Mouse (Mus musculus) ovary, postnatal 36 days (tissue): ENCODE measurements around the gene Lcor.

Experiments
- DNase-seq: peaks from one replicate; pipeline ENCODE4 v3.0.0; 2022; ENCODE audit warnings: low spot score, mixed read lengths

Lcor gene

DNA sequence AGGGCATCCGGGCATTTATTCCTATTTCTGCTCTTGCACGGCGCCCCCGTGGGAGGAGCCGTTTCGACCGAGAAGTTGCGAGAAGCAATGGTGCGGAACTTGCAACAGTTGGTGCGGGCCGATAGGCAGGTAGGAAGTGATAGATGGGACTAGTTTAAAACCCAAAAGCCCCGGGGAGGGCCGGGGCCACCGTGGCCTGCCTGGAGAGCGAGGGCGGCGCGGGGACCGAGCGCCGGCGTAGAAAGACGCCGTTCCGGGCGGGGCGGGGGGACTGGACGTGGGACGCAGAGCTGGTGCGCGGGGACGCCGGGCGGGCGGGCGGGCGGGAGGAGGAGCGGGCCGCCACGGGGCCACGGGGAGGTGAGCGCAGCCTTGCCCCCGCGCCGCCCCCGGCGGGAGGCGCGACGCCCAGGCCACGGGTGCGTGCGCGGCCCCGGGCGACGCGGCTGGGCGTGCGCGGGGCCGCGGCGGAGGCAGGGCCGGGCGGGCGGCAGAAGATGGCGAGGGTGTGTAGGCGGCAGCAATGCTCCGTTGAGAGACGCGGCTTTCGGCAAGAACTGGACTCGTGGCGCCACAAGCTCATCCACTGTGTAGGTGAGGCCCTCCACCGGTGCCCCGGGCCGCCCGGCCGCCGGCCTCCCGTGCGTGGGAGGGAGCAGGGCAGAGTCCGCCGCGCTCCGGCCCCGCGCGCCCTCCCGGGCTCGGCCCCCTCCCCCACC, at the start of gene Lcor:
Gene Lcor (plus strand): TSS at position 448 of the 719 bp plus-strand sequence.
- peak; percentile 86 for DNase-seq

DNA sequence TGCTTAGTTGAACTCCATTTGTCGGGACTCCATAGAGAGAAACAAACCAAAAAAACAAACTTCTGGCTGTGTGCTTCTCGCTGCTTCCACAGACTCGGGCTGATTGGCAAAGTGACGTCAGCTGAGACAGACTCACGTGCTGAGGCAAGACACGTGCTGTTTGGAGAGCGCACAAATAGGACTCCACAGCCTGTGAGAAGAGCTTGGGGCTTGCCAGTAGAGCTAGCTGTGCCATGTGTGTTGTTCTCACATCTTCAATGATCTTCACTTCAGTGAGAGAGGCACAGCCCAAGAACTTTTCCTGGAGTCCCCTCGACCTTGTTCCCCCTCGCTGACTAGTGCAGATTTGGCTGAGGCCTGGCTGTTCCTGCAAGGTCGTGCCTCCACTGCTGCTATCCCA, 47.1 kb upstream of the Lcor start:
- DNase-seq = no peak

DNA sequence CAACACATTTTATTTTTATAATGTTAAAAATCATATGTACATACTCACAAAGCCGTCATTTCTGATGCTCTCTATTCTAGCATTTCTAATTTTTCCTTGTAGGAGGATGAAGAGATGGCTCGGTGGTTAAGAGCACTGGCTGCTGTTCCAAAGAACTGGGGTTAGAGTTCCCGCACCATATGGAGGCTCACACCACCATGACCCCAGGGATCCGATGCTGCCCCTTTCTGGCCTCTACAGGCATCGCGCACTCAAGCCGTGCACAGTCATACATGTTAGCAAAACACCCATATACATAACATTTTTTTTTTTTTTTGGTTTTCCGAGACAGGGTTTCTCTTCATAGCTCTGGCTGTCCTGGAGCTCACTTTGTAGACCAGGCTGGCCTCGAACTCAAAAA, 46.0 kb upstream of the Lcor start:
- no peak for DNase-seq

DNA sequence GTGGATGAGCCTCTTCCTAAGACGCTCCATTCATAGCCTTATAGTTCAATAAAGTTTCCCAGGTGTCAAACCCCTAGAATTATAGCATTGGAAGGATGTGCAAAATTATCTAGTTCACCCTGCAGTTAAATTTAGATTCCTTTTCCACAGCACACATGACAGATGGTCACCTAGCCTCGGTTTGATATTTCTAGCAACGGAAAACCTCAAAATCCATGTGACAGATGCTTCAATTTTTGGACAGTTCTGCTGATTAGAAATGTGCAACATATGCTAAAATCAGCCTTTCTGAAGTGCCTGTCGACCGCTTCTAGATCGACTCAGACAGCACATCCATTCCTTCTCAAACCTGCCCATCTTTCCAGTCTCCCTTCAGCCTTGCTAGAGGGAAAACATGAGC, 43.5 kb upstream of the Lcor start:
- no peak for DNase-seq

DNA sequence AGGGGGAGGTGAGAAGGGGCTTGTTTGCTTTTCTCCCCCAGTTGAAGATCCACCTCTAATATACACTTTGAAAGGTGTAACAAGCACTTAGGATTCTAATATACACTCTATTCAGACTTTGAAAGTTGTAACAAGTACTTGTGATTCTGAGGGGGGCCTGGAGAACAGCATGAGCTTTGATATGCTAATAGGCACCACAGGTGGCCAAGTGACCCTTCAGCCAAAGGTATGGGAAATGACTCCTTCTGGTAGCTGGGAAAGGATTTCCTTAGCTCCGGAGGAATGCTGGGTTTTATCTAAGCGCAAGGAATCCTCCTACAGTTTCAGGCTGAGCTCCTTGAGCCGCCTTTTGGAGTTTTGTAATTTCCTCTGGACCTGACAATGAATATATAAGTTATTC, 41.0 kb upstream of the Lcor start:
- DNase-seq = no peak

DNA sequence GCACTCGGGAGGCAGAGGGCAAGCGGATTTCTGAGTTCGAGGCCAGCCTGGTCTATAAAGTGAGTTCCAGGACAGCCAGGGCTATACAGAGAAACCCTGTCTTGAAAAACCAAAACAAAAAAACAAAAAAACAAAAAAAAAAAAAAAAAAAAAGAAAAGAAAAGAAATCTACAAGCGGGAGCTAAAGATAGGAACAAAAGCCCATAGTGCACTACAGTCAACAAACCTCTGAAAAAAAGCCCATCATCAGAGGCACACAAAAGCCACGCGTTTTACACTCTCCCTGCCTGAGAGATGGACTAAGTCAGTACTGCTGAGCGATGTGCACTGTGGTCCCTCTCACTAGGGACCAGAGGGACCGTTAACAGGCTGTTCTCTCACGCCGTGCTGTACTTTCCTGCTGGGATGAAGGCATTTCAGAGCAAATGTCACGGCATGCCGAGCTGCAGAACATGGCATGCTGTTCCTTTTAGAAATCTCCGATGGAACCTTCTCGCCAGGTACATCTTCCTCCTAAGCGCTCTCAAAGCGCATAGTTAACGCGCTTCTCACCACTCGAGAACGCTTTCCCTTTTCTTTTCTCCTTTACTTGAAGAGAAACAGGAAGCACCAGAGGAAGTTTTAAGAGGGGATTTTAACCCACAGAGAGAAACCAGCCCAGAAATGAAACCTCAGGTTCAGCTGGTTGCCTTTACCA, 40.4 kb upstream of the Lcor start:
- no peak for DNase-seq

DNA sequence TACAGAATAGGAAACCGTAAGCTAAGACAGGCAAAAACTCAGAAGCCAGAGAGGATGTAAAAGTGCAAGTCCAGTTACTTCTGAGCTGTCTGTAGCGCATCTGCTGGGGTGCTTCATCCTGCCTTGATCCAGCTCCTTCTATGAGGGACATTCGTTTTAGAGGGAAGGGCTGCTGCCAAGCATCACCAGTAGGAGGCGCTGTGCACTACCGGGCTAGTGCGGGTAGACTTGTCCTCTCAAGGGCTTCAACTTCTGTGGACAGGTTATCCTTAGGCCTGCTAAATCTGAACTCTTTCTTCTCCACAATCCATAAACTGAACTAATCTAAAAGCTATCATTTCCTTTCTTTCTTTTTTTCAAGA, 39.8 kb upstream of the Lcor start:
- DNase-seq = peak; percentile 57

DNA sequence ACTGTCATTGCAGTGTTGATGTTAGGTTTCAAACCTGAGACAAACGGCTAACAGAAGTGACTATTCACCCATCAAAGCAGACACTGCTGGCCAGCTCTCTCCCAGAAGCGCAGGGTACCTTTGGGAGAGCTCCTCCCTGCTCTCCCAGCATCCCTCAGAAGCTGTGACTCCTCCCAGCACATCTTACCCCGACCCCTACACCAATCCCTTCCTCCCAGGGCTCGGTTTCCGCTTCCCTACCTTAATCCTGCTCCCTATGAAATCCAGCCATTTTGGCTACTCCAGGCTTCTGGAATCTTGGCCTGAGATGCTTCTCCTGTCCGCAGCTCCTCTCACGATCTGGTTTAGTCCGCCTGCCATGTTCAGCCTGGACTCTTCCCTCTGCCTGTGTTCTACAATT, 37.9 kb upstream of the Lcor start:
- no peak for DNase-seq

DNA sequence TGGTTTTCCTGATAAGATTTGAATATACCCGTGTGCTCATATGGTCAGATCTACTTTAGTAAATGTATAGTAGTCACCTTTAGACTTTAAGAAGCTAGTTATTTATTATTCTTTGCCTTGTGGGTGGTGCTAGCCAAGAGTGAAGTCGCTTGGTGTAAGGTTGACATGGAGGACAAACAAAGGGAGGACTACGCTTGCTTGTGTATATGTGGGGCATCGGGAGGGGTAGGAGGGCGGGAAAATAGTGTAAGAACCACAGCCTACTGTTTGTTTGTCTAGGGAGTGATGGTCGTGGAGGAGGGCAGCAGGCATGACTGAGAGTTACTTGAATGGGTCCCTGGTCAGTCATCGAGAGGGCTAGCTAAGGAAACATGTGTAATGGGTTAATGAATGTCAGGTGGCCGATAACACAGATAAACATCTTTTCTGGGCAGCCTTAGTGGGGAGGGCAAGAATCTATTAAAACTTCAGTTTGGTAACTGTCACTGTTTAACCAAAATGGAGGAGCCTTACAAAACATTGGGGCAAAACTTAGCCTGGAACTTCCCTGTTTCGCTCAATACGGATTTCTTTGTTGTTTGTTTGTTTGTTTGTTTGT, 37.3 kb upstream of the Lcor start:
- no peak for DNase-seq

DNA sequence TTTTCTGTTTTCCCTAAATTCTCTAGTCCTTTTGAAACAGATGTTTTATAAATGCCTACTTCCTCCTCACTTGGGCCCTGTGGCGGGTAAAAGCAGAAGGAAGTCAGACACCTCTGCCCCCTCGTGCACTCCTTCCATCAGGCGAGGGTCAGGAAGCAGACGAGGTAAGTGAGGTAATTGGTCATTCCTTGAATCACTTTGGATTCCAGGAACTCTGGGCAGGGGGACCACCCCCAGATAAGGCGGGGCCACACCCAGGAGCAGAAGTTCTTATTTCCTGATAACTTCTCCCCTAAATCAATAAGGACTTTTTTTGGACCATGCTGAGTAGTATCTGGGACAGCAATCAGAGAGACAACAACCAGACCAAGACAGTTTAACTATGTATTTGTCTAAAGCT, 36.7 kb upstream of the Lcor start:
- DNase-seq = no peak

DNA sequence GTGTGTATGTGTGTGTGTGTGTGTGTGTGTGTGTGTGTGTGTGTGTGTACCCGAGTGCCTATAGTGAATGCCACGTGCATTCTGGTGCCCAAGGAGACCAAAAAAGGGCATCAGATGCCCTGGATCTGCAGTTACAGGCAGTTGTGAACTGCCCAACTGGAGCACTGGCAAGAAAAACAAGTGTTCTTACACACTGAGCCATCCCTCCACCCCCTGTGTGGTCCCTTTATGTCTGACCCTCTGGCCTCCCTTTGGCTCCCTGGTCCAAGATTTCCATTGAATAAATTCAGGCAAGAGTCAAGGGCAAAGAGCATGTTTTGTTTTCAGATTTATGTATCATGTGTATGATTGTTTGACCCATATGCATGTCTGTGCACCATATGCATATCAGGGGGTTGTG, 35.3 kb upstream of the Lcor start:
- DNase-seq = no peak

DNA sequence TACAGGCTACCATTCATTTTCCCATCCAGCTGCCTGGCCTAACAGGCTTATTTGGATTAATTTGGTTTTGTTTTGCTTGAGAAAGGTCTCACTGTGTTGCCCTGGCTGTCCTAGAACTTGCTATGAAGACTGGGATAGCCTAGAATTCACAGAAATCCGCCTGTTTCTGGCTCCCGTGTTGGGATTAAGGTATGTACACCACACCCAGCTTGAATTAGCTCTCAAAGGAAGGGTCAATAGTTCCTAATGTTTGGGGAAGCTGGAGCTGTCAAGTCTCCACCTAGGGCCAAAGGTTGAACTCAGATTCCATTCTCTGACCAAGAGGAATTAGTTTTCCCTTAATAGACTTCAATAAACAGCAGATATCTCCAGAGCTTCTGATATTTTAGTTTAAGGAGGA, 34.7 kb upstream of the Lcor start:
- DNase-seq = no peak

DNA sequence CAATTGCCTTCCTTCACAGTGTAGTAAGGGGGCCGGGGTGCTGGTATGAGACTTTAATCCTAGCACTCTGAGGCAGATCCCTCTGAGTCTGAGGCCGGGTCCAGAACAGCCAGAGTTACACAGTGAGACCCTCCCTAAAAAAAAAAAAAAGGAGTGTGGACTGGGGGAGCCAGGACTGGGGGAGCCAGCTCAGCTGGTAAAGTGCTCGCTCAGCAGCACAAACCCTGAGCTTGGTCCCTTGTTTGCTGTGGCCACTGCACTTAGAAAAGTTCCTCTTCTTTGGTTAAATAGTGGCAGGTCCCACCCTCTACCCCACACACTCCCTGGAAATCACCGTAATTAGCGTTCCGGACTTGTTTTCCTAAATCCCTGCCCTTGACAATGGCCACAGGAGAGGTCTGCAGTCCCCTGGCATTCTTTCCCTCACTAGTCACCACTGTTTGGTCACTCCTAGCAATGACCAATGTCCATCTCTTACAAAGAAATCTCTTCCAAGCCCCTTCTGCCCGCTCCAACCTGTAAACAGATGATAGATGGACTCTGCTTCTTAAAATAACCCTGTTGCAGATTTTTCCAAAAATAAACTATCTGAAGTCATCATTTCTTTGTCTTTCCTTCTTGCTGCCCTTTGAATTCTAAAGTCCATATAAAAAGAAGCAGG, 32.9 kb upstream of the Lcor start:
- no peak for DNase-seq

DNA sequence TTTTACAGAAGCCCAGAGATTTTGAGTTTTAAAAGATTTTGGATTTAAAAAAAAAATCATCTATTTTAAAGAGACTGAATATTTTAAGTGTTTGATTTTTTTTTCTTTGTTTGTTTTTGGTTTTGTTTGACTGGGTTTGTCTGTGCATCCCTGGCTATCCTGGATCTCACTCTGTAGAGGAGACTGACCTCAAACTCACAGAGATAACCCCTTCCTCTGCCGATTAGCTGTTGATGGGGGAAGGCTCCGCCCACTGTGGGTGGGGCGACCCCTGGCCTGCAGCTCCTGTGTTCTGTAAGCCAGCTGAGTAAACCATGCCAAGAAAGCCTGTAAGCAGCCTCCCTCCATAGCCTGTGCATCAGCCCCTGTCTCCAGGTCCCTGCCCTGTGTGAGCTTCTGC, 30.3 kb upstream of the Lcor start:
- DNase-seq = no peak

DNA sequence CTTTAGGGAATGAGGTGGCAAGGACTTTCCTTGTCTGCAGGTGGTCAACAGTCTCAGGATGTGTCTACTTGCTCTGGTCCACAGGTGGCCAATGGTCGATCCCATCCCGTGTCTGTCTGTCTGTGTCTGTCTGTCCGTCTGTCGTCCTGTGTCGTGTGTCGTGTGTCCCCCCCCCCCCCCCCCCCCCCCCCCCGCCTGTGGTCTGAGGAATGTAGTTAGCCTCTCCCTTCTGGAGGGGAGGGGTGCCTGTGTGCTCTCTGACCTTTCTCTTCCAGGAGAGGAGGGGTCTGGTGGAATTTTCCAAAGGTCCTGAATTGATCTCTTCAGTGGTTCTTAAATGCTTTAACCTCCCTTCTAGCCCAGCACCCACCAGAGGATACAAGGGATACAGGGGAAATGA, 27.8 kb upstream of the Lcor start:
- no peak for DNase-seq

DNA sequence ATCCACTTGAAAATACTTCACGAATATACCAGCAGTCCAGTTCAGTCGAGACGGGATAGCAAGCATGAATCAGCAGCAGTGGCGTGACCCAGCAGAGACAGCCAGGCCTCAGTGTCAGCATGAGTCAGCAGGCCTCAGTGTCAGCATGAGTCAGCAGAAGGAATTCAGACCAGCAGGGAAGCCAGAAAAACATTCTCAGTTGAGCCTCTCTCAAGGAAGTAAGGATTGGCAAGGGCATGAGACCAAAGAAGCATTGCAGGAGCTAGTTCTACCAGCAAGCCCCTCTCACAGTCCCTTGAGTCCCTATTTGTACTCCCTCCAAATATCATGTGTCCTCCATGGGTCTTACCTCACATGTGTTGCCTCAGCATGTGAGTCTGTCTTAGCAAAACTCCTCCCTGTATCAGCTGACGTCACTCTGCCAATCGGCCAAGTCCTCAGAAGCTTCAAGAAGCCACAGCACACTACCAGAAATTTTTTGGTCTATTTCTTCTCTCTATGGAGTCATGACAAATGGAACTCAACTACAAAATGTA, 27.3 kb upstream of the Lcor start:
- DNase-seq = peak; percentile 23

DNA sequence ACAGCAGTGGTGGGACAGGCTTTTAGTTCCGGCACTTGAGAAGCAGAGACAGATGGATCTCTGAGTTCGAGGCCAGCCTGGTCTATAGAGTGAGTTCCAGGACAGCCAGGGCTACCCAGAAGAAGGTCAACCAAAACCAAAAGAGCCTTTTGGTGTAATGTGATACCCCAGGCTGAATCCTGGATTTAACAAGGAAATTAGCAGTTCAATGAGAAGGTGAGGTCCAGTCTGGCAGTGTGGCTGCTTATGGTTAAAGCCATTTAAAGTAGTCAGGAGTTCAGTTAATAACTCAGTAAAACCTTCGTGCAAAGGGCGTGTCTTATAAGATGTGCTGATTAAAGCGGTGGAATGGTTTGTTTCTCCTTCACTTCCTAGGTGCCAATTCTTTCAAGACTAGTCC, 25.3 kb upstream of the Lcor start:
- DNase-seq = no peak

DNA sequence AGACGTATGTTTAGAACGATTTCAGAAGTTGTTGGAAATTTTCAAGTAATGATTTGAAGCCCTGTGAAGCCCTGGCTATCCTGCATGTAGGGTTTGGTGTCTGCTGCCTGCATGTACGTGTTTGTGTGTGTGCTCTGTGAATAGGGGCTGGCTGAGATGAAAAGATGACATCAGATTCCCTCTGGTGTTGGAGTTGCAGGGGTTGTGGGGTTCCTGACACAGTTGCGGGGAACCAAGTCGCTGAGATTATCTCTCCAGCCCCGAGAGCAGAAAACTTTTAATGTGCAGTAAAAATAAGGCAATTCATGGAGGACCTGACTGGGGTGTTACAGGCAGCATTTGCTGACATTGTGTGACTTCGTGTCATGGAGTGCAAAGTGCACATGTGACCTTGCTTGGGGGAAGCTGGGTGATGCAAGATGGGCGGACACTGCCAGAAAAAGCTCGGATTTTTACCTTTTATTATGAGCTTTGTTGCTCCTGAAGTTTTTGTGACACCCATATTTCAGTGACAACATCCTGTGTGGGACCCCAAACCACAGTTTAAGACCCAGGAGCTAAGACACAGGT, 20.2 kb upstream of the Lcor start:
- no peak for DNase-seq

DNA sequence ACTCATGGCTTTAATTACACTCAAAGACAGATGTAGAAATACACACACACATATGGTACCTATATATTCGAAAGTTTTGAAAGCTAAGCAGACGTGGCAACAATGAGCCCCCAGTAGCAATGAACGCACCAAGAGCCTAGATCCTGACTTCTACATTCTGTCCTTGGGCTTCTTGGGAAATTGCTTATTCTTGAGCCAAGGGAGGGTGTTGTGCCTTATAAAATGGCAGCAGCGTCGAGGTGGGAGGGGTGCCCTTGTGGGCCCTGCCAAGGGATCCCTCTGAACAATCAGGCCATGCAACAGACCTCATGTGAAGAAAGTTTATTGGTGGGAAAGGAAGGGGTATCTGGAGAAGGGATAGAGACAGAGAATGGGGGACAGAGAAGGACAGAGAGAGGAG, 18.6 kb upstream of the Lcor start:
- DNase-seq = no peak

DNA sequence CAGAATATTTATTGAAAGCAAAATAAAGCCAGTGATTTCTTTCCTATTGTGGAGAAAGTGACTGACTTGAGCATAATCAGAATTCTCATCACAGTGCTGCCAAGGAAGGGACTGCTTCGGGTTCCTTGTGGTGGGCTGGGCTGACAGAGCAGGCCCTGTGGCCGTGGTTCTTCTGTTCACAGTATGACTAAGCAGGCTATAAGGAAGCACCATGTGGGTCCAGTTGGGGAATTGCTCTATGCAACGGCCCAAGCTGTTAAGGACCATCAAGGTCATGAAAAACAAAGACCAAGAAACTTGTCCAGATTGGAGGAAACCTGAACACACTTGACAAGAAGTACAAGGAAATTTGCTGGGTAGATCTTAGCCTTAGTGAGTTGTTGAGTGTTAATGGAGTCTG, 16.0 kb upstream of the Lcor start:
- DNase-seq = no peak

DNA sequence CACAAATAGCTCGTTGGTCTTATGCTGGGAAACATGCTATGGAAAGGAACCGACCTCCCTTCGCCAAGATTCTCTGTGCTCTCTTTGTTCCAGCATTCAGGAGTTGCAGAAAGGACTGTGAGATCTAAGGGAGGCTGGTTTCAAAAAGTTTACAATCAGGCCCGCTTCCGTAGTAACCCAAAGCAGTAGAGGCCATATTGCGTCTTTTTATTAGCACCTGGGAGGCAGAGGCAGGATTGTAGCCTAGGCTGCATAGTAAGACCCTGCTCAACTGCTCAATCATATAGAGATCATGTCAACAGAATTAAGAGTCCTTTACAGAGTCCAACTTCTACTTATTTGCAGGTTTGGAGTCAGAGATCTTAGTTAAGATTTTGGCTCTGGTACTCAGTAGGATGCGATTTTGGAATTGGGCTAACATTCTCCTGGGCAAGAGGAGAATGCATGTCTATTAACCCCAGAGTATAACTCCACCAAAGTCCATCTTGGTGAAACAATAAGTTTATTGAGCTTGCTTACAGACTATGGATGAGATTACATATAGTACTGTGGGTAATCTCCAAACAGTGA, 8.8 kb upstream of the Lcor start:
- no peak for DNase-seq

DNA sequence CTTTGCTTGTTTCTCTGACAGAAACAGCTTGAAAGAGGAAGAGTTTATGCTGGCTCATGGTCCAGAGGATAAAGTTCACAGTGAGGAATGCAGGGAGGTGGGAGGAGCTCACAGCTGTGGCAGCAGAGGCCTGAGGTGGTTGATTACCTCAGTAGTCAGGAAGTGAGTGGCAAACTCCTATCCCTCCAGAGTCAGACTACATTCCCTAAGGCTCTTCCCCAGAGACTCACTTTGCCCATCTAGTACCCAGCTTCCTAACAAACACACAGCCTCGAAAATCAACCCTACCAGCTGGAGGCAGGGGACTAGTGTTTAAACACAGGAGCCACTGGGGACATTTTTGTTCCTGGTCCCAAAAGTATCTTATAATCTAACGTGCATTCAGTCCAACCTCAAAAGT, 7.5 kb upstream of the Lcor start:
- no peak for DNase-seq
